Mouse (Mus musculus) neural tube, embryonic 12.5 days (tissue): ENCODE results near the gene Neurod6. TPM values are rescaled to one million over a fixed set of nuclear protein-coding genes. Genes with fewer than 3 reads are reported as not detected.

Experiments
- polyA plus RNA-seq: library from polyadenylated mRNA; unstranded; fragments of >200 nt; fragmentation: Nextera tagmentation; extraction: Ambion mirVana; gene quantifications from 2 replicates; pipeline ENCODE4 v1.2.1, GENCODE M21; 2016

Neurod6 gene
- polyA plus RNA-seq, 1 experiment from 2014 or later = 32.0 TPM

Other genes starting within 250 kb of the Neurod6 start
- 30.9 and 33.3 TPM in 2 replicates for gene Adcyap1r1, start 229.3 kb downstream of the Neurod6 start, polyA plus RNA-seq
- not detected in 2 replicates for gene Itprid1, start 155.6 kb upstream of the Neurod6 start, polyA plus RNA-seq